Comparison of ENCODE assay signal across 21 mouse cellular contexts in the genomic region with DNA sequence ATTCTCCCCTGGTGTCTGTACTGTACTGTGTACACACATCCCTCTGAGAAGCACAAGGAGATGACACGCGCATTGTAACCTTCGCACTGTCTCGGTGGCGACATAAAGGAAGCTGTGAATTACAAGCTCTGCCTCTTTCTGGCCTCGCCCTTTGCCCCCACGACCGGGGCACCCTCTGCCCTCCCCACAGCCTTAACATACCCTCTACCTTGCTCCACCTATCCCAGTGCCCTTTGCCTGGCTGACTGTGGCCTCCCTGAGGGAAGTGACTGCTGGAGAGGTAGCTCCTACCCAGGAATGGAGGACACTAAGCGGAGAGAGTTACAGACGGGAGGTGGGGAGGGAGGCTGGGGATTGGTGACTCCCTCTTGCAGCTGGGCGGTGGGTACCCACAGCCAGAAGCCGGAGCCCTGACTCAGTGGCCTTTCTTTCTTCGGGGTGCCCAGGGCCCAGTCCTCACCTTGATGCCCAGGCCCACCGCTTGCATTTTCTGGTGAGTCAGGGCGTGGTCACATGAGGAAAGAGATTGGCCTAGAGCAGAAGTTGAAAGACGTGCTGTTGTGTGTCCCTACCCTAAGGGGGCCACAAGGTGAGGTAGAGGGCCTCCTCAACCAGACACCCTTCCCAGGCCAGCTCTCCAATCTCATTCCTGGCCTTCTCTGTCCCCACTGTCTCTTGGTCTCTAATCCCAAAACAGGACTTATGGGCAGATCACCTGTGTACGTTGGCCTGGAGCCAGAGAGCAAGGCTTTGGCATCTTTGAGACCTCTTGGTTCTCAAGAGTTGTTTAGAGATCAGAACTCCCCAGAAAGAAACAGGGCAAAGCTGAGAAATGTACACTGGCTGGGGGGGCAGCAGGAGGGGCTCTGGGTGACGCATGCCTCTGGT. TPM values are rescaled to one million over a fixed set of nuclear protein-coding genes. Genes with fewer than 3 reads are reported as not detected.
DNase-seq lines count a peak whose midpoint lies in the region; ATAC-seq lines count a peak whose summit lies in the region.
"Had no signal": no experiment of that assay in that cellular context is flagged by ENCODE, and none has a peak within 500 bp of the region (broad histone marks: within the 10 kb centered on the region; RNA-seq: fewer than 3 reads in every experiment).

No protein-coding gene starts in this region.

- H3K9ac ChIP-seq in heart, embryonic 13.5 days: peak overlapping the region; percentile 50; the same call in 1 of the 2 replicates
- H3K9ac ChIP-seq in midbrain, embryonic 13.5 days (replicated peaks): 0 out of 2 replicates have a peak overlapping the region, but pooled peaks have one; percentile 5
- H3K9ac ChIP-seq in midbrain, embryonic 16.5 days (ENCODE audit: low read depth, low read length): no peak overlapping the region
- no peak overlapping the region for H3K9ac ChIP-seq in neural tube, embryonic 15.5 days (replicated peaks)
- H3K9ac ChIP-seq: embryonic facial prominence, embryonic 15.5 days had no signal

- H3K27ac ChIP-seq in heart, embryonic 13.5 days (replicated peaks): no peak overlapping the region
- H3K27ac ChIP-seq in midbrain, embryonic 13.5 days: no peak overlapping the region
- H3K27ac ChIP-seq in midbrain, embryonic 16.5 days (ENCODE audit: low read length): no peak overlapping the region
- H3K27ac ChIP-seq in neural tube, embryonic 15.5 days (replicated peaks): peak overlapping the region; percentile 98; the same call in 1 of the 2 replicates
- H3K27ac ChIP-seq: embryonic facial prominence, embryonic 15.5 days; limb, embryonic 15.5 days had no signal

- peaks cover 46% of the 10 kb centered on the region for H3K4me1 ChIP-seq in heart, embryonic 13.5 days
- peaks cover 25% of the 10 kb centered on the region for H3K4me1 ChIP-seq in midbrain, embryonic 13.5 days (replicated peaks)
- peaks cover 24% of the 10 kb centered on the region for H3K4me1 ChIP-seq in midbrain, embryonic 16.5 days (ENCODE audit: control insufficient read depth, insufficient read depth, low read length)
- H3K4me1 ChIP-seq in neural tube, embryonic 15.5 days: peaks cover 33% of the 10 kb centered on the region

- peaks cover 14% of the 10 kb centered on the region for H3K36me3 ChIP-seq in heart, embryonic 13.5 days
- H3K36me3 ChIP-seq in midbrain, embryonic 13.5 days: peaks cover 59% of the 10 kb centered on the region
- H3K36me3 ChIP-seq in midbrain, embryonic 16.5 days (ENCODE audit: control insufficient read depth, insufficient read depth, low read length): peaks cover 22% of the 10 kb centered on the region
- peaks cover 37% of the 10 kb centered on the region for H3K36me3 ChIP-seq in neural tube, embryonic 15.5 days

- H3K9me3 ChIP-seq in heart, embryonic 13.5 days: no peaks in the 10 kb centered on the region
- H3K9me3 ChIP-seq in midbrain, embryonic 13.5 days: no peaks in the 10 kb centered on the region
- no peaks in the 10 kb centered on the region for H3K9me3 ChIP-seq in midbrain, embryonic 16.5 days (replicated peaks; ENCODE audit: control insufficient read depth, low read length, poor library complexity, severe bottlenecking)
- H3K9me3 ChIP-seq in neural tube, embryonic 15.5 days (replicated peaks): no peaks in the 10 kb centered on the region
- H3K9me3 ChIP-seq: embryonic facial prominence, embryonic 15.5 days; forebrain, embryonic 12.5 days; limb, embryonic 15.5 days had no signal

- DNase-seq in adrenal gland, adult (ENCODE audit: inconsistent age in 2 of 2, low spot score in 1 of 2): peak; percentile 45 to 74
- no peak for DNase-seq in adrenal gland, postnatal 14 days
- no peak for DNase-seq in heart, adult 9 months (ENCODE audit: low spot score in 2 of 2)
- DNase-seq in left cerebral cortex, postnatal 25 days (ENCODE audit: low spot score in 2 of 2): no peak
- DNase-seq: adrenal gland, adult 8-10 months; heart, adult 18-20 months; heart, postnatal 10 days; lung, embryonic 14.5 days; thymus, postnatal 36 days had no signal

- intact Hi-C loops in left cerebral cortex, postnatal 25 days (cut with DNase I): no loop called here

- H3K27me3 ChIP-seq in heart, embryonic 13.5 days (replicated peaks): peaks cover 29% of the 10 kb centered on the region
- peaks cover 12% of the 10 kb centered on the region for H3K27me3 ChIP-seq in midbrain, embryonic 13.5 days
- no peaks in the 10 kb centered on the region for H3K27me3 ChIP-seq in midbrain, embryonic 16.5 days (ENCODE audit: control insufficient read depth, insufficient read depth, low read depth, low read length)
- H3K27me3 ChIP-seq in neural tube, embryonic 15.5 days (replicated peaks): no peaks in the 10 kb centered on the region

- ATAC-seq in heart, embryonic 13.5 days (ENCODE audit: extremely low read depth, insufficient number of reproducible peaks, low FRiP score, low TSS enrichment): no peak
- no peak for ATAC-seq in midbrain, embryonic 13.5 days
- no peak for ATAC-seq in midbrain, embryonic 16.5 days
- no peak for ATAC-seq in neural tube, embryonic 15.5 days (ENCODE audit: low FRiP score)
- ATAC-seq: hindbrain, postnatal 0 days had no signal

- WGBS in heart, embryonic 13.5 days: 80% methylated on average over 18 of the region's 18 CpGs
- WGBS in midbrain, embryonic 13.5 days: 87% methylated on average over 18 of the region's 18 CpGs
- 87% methylated on average over 18 of the region's 18 CpGs for WGBS in midbrain, embryonic 16.5 days
- 88% methylated on average over 18 of the region's 18 CpGs for WGBS in neural tube, embryonic 15.5 days

- no peak overlapping the region for H3K4me3 ChIP-seq in heart, embryonic 13.5 days
- H3K4me3 ChIP-seq in midbrain, embryonic 13.5 days (replicated peaks): no peak overlapping the region
- no peak overlapping the region for H3K4me3 ChIP-seq in midbrain, embryonic 16.5 days (ENCODE audit: low read depth, low read length)
- H3K4me3 ChIP-seq in neural tube, embryonic 15.5 days (replicated peaks): no peak overlapping the region

- no peak overlapping the region for H3K4me2 ChIP-seq in heart, embryonic 13.5 days
- H3K4me2 ChIP-seq in midbrain, embryonic 13.5 days (replicated peaks): no peak overlapping the region
- no peak overlapping the region for H3K4me2 ChIP-seq in midbrain, embryonic 16.5 days (ENCODE audit: low read length)
- no peak overlapping the region for H3K4me2 ChIP-seq in neural tube, embryonic 15.5 days

RNA-seq across cellular contexts. Expression of gene Smarcd1, which starts 1.5 kb away (rescaled TPM):
- 40.0 and 57.6 TPM in 2 replicates for total RNA-seq in adrenal gland, postnatal 14 days (2021)
- polyA plus RNA-seq in heart, embryonic 13.5 days (2015; fragmentation: Nextera tagmentation; extraction: Ambion mirVana): 22.1 and 22.3 TPM in 2 replicates
- 137 and 145 TPM in 2 replicates for polyA plus RNA-seq in midbrain, embryonic 13.5 days (2015; fragmentation: Nextera tagmentation; extraction: Ambion mirVana)
- polyA plus RNA-seq in midbrain, embryonic 16.5 days (2015; fragmentation: Nextera tagmentation; extraction: Ambion mirVana): 86.0 and 110 TPM in 2 replicates
- 80.2 and 91.5 TPM in 2 replicates for polyA plus RNA-seq in neural tube, embryonic 15.5 days (2015; fragmentation: Nextera tagmentation; extraction: Ambion mirVana)
- 100 to 1,000 TPM; 159 to 164 TPM for total RNA-seq in left cerebral cortex, postnatal 25 days (2021)

RNA-seq across cellular contexts. Expression of gene Gm17349, which starts 4.8 kb away (rescaled TPM):
- 17.6 and 18.1 TPM in 2 replicates for total RNA-seq in adrenal gland, postnatal 14 days (2021)
- polyA plus RNA-seq in heart, embryonic 13.5 days (2015; fragmentation: Nextera tagmentation; extraction: Ambion mirVana): not detected in 2 replicates
- polyA plus RNA-seq in midbrain, embryonic 13.5 days (2015; fragmentation: Nextera tagmentation; extraction: Ambion mirVana): not detected in 2 replicates
- polyA plus RNA-seq in midbrain, embryonic 16.5 days (2015; fragmentation: Nextera tagmentation; extraction: Ambion mirVana): not detected in 2 replicates
- not detected in 2 replicates for polyA plus RNA-seq in neural tube, embryonic 15.5 days (2015; fragmentation: Nextera tagmentation; extraction: Ambion mirVana)
- 1 to 10 TPM; 7.1 to 7.6 TPM for total RNA-seq in left cerebral cortex, postnatal 25 days (2021)
- total RNA-seq: common myeloid progenitor, adult 5-6 weeks; hindbrain, postnatal 0 days; megakaryocyte progenitor cell, adult 5-6 weeks had no signal
- polyA plus RNA-seq: embryonic facial prominence, embryonic 15.5 days; forebrain, embryonic 12.5 days; hindbrain, postnatal 0 days; kidney, postnatal 0 days; limb, embryonic 15.5 days; lung, embryonic 14.5 days; testis, adult 2 months had no signal

RNA-seq across cellular contexts. Expression of gene Gpd1, which starts 16.9 kb away (rescaled TPM):
- total RNA-seq in adrenal gland, postnatal 14 days (2021): 1,539 and 1,562 TPM in 2 replicates
- polyA plus RNA-seq in heart, embryonic 13.5 days (2015; fragmentation: Nextera tagmentation; extraction: Ambion mirVana): 1.3 and 1.8 TPM in 2 replicates
- 1.3 and 1.6 TPM in 2 replicates for polyA plus RNA-seq in midbrain, embryonic 13.5 days (2015; fragmentation: Nextera tagmentation; extraction: Ambion mirVana)
- 1.4 and 1.7 TPM in 2 replicates for polyA plus RNA-seq in midbrain, embryonic 16.5 days (2015; fragmentation: Nextera tagmentation; extraction: Ambion mirVana)
- 4.5 and 5.2 TPM in 2 replicates for polyA plus RNA-seq in neural tube, embryonic 15.5 days (2015; fragmentation: Nextera tagmentation; extraction: Ambion mirVana)
- total RNA-seq in left cerebral cortex, postnatal 25 days (2021): 10 to 100 TPM; 86.4 to 88.3 TPM

RNA-seq across cellular contexts. Expression of gene Cox14, which starts 25.0 kb away (rescaled TPM):
- total RNA-seq in adrenal gland, postnatal 14 days (2021): 177 and 199 TPM in 2 replicates
- 155 and 181 TPM in 2 replicates for polyA plus RNA-seq in heart, embryonic 13.5 days (2015; fragmentation: Nextera tagmentation; extraction: Ambion mirVana)
- polyA plus RNA-seq in midbrain, embryonic 13.5 days (2015; fragmentation: Nextera tagmentation; extraction: Ambion mirVana): 167 and 177 TPM in 2 replicates
- 142 and 164 TPM in 2 replicates for polyA plus RNA-seq in midbrain, embryonic 16.5 days (2015; fragmentation: Nextera tagmentation; extraction: Ambion mirVana)
- 178 and 182 TPM in 2 replicates for polyA plus RNA-seq in neural tube, embryonic 15.5 days (2015; fragmentation: Nextera tagmentation; extraction: Ambion mirVana)
- total RNA-seq in left cerebral cortex, postnatal 25 days (2021): 100 to 1,000 TPM; 126 to 128 TPM

RNA-seq across cellular contexts. Expression of gene Asic1, which starts 30.3 kb away (rescaled TPM):
- total RNA-seq in adrenal gland, postnatal 14 days (2021): 0.70 and 0.75 TPM in 2 replicates
- polyA plus RNA-seq in heart, embryonic 13.5 days (2015; fragmentation: Nextera tagmentation; extraction: Ambion mirVana): 1.6 and 1.8 TPM in 2 replicates
- 48.0 and 54.5 TPM in 2 replicates for polyA plus RNA-seq in midbrain, embryonic 13.5 days (2015; fragmentation: Nextera tagmentation; extraction: Ambion mirVana)
- polyA plus RNA-seq in midbrain, embryonic 16.5 days (2015; fragmentation: Nextera tagmentation; extraction: Ambion mirVana): 47.9 and 53.9 TPM in 2 replicates
- 59.3 and 68.9 TPM in 2 replicates for polyA plus RNA-seq in neural tube, embryonic 15.5 days (2015; fragmentation: Nextera tagmentation; extraction: Ambion mirVana)
- 10 to 100 TPM; 73.8 to 78.5 TPM for total RNA-seq in left cerebral cortex, postnatal 25 days (2021)
- total RNA-seq: common myeloid progenitor, adult 5-6 weeks; megakaryocyte progenitor cell, adult 5-6 weeks had no signal

Comparison
In these comparisons a context has a peak if more than half of its experiments do, and no peak if none do; other contexts are left out.
1. DNase-seq: peak in adrenal gland, adult (2 of 2); none in adrenal gland, postnatal 14 days (single experiment), heart, adult 9 months (0 of 2) and left cerebral cortex, postnatal 25 days (0 of 2).
2. H3K9ac ChIP-seq: peak in heart, embryonic 13.5 days (single experiment) and midbrain, embryonic 13.5 days (single experiment); none in midbrain, embryonic 16.5 days (single experiment) and neural tube, embryonic 15.5 days (single experiment).